Mouse (Mus musculus) liver, postnatal 0 days (tissue): ENCODE measurements around the gene Zbtb6. TPM values are rescaled to one million over a fixed set of nuclear protein-coding genes. Genes with fewer than 3 reads are reported as not detected.

Source experiments
- ATAC-seq: fragments of 200-750 bp; cut with Nextera tagmentation; 2 replicates; pipeline ENCODE4 v1.8.0; 2017; ENCODE audit warnings: mild to moderate bottlenecking, moderate library complexity
- DNase-seq: peaks from one replicate; pipeline ENCODE4 v3.0.0-alpha.2; 2016
- H3K27ac ChIP-seq: fragments of 300-500 bp; sonication (generic); 2 replicates; pipeline ENCODE4 v1.5.1; 2014; ENCODE audit warnings: antibody characterized with exemption, moderate library complexity, mild to moderate bottlenecking, low read depth
- H3K27me3 ChIP-seq: fragments of 300-500 bp; sonication (generic); 2 replicates; pipeline ENCODE4 v1.6.1; 2014; ENCODE audit warnings: low read length, control low read depth, mixed read lengths; ENCODE audit not compliant: insufficient read depth
- H3K36me3 ChIP-seq: fragments of 300-500 bp; sonication (generic); replicated peaks from 2 replicates; pipeline ENCODE4 v1.6.1; 2014; ENCODE audit warnings: mild to moderate bottlenecking, control low read depth, low read length, moderate library complexity, mixed read lengths; ENCODE audit not compliant: insufficient read depth
- H3K4me1 ChIP-seq: fragments of 300-500 bp; sonication (generic); 2 replicates; pipeline ENCODE4 v1.6.1; 2014; ENCODE audit warnings: antibody characterized with exemption, mild to moderate bottlenecking, control low read depth; ENCODE audit not compliant: insufficient read depth
- H3K4me2 ChIP-seq: fragments of 300-500 bp; sonication (generic); 2 replicates; pipeline ENCODE4 v1.6.1; 2014; ENCODE audit warnings: low read depth, mild to moderate bottlenecking, low read length, moderate library complexity, mixed read lengths
- H3K4me3 ChIP-seq: fragments of 300-500 bp; sonication (generic); 2 replicates; pipeline ENCODE4 v1.5.1; 2014; ENCODE audit warnings: low read depth, low read length
- H3K9ac ChIP-seq: fragments of 300-500 bp; sonication (generic); replicated peaks from 2 replicates; pipeline ENCODE4 v1.6.1; 2014; ENCODE audit warnings: mild to moderate bottlenecking, moderate library complexity
- H3K9me3 ChIP-seq: fragments of 300-500 bp; sonication (generic); 2 replicates; pipeline ENCODE4 v1.6.1; 2016; ENCODE audit warnings: mild to moderate bottlenecking, control low read depth, low read length, mixed read lengths
- CTCF ChIP-seq: sonication (generic); IDR thresholded peaks from 2 replicates; pipeline ENCODE4 v1.5.1; 2016; ENCODE audit warnings: antibody characterized with exemption, low read depth
- EP300 ChIP-seq: IDR thresholded peaks from 2 replicates; pipeline ENCODE4 v1.6.1; 2016; ENCODE audit warnings: antibody characterized with exemption, low read depth, mild to moderate bottlenecking
- whole genome bisulfite sequencing: fragments of 180-500 bp; shearing (Covaris S2); extraction: QIAGEN DNeasy Blood & Tissue Kit; methylation state at CpG from one replicate; pipeline ENCODE4 v1.1.7; 2014; ENCODE audit not compliant: insufficient replicate concordance; 5-methylcytosine and 5-hydroxymethylcytosine counted together
- polyA plus RNA-seq: library from polyadenylated mRNA; unstranded; fragments of >200 nt; fragmentation: Nextera tagmentation; extraction: Ambion mirVana; gene quantifications from 2 replicates; pipeline ENCODE4 v1.2.1, GENCODE M21; 2015

Gene Zbtb6
- 1.3 and 1.4 TPM in 2 replicates for polyA plus RNA-seq

GRCm38 (mm10) chr2:37442611-37443591, at the start of gene Zbtb6, which contains the start of the genes Zbtb26 and Rabgap1:
Gene Zbtb6 (minus strand): TSS chr2:37443171.
Gene Zbtb26 (minus strand): TSS chr2:37443135.
Gene Rabgap1 (plus strand): TSS chr2:37443279.
- Histone ChIP-seq H3K27ac (peak within 1 kb of the TSS; percentile 92), H3K4me2 (peak within 1 kb of the TSS; percentile 88), H3K4me3 (peak within 1 kb of the TSS; percentile 96), H3K9ac (peak within 1 kb of the TSS; percentile 93), H3K36me3 (no peaks in the 10 kb centered on the region), H3K27me3 (no peaks in the 10 kb centered on the region), H3K9me3 (no peaks in the 10 kb centered on the region), H3K4me1 (peaks cover 23% of the 10 kb centered on the region)
- TF ChIP-seq CTCF (no peak), EP300 (peak; percentile 37; the same call in 1 of the 2 replicates)
- WGBS = under 1% methylated on average over 50 of the region's 51 CpGs
- peak; percentile 96 for DNase-seq
- peak; percentile 99 for ATAC-seq

- Histone ChIP-seq H3K27me3 (no peaks in the 10 kb centered on the region), H3K4me2 (no peak overlapping the region), H3K27ac (no peak overlapping the region), H3K4me1 (no peaks in the 10 kb centered on the region), H3K9ac (no peak overlapping the region), H3K9me3 (no peaks in the 10 kb centered on the region), H3K4me3 (no peak overlapping the region), H3K36me3 (peaks cover 25% of the 10 kb centered on the region)
- DNase-seq (no peak), ATAC-seq (no peak)
- WGBS = 88% methylated on average over 2 of the region's 2 CpGs
- no peak for TF ChIP-seq EP300
- TF ChIP-seq CTCF = no peak
Measured at GRCm38 (mm10) chr2:37488956-37489355, 46.0 kb upstream of the Zbtb6 start.

- no peak for ATAC-seq
- H3K36me3 ChIP-seq = peaks cover 22% of the 10 kb centered on the region
Measured at GRCm38 (mm10) chr2:37486408-37486807, 43.4 kb upstream of the Zbtb6 start.

GRCm38 (mm10) chr2:37485370-37485769, 42.4 kb upstream of the Zbtb6 start:
- WGBS = 82% methylated on average over 1 of the region's 1 CpGs
- Histone ChIP-seq H3K36me3 (peaks cover 22% of the 10 kb centered on the region), H3K4me2 (no peak overlapping the region), H3K4me1 (no peaks in the 10 kb centered on the region), H3K9me3 (no peaks in the 10 kb centered on the region), H3K9ac (no peak overlapping the region), H3K27me3 (no peaks in the 10 kb centered on the region), H3K4me3 (no peak overlapping the region), H3K27ac (no peak overlapping the region)
- DNase-seq (peak; percentile 18), ATAC-seq (no peak)
- TF ChIP-seq CTCF (peak; percentile 60), EP300 (no peak)

More at GRCm38 (mm10) chr2:37486408-37486807, 43.4 kb upstream of the Zbtb6 start:
- DNase-seq = no peak
- TF ChIP-seq EP300 (no peak), CTCF (no peak)
- Histone ChIP-seq H3K27me3 (no peaks in the 10 kb centered on the region), H3K27ac (no peak overlapping the region), H3K9ac (no peak overlapping the region), H3K4me2 (no peak overlapping the region), H3K4me1 (no peaks in the 10 kb centered on the region), H3K9me3 (no peaks in the 10 kb centered on the region), H3K4me3 (no peak overlapping the region)

- Histone ChIP-seq H3K36me3 (peaks cover 19% of the 10 kb centered on the region), H3K27me3 (no peaks in the 10 kb centered on the region), H3K27ac (no peak overlapping the region), H3K4me3 (no peak overlapping the region), H3K4me2 (no peak overlapping the region), H3K9ac (no peak overlapping the region), H3K9me3 (no peaks in the 10 kb centered on the region), H3K4me1 (no peaks in the 10 kb centered on the region)
- no peak for ATAC-seq
- 59% methylated on average over 2 of the region's 2 CpGs for WGBS
- DNase-seq = no peak
- TF ChIP-seq CTCF = no peak
- TF ChIP-seq EP300 = no peak
Measured at GRCm38 (mm10) chr2:37484165-37484564, 41.2 kb upstream of the Zbtb6 start.

- H3K36me3 ChIP-seq = peaks cover 19% of the 10 kb centered on the region
- 62% methylated on average over 2 of the region's 2 CpGs for WGBS
- no peak overlapping the region for H3K4me3 ChIP-seq
- no peak overlapping the region for H3K9ac ChIP-seq
- DNase-seq (no peak), ATAC-seq (no peak)
- no peak overlapping the region for H3K4me2 ChIP-seq
- no peaks in the 10 kb centered on the region for H3K4me1 ChIP-seq
- TF ChIP-seq CTCF = no peak
- TF ChIP-seq EP300 = 0 out of 2 replicates have a peak, but pooled peaks have one; percentile 34
- no peaks in the 10 kb centered on the region for H3K9me3 ChIP-seq
- no peak overlapping the region for H3K27ac ChIP-seq
- H3K27me3 ChIP-seq = no peaks in the 10 kb centered on the region
Measured at GRCm38 (mm10) chr2:37480039-37480438, 37.1 kb upstream of the Zbtb6 start.
